Mouse (Mus musculus) megakaryocyte progenitor cell, adult 5-6 weeks (primary cell): ENCODE data around the gene Gm5725. TPM values are rescaled to one million over a fixed set of nuclear protein-coding genes. Genes with fewer than 3 reads are reported as not detected.
"Not testable (repeated sequence)": the region's sequence is repeated elsewhere in the genome, so short reads cannot be mapped to it uniquely, and the experiment has no call there.

Experiments used
- ATAC-seq: replicated peaks from 2 replicates; pipeline ENCODE4 v1.8.0; 2016; ENCODE audit warnings: mild to moderate bottlenecking, moderate TSS enrichment, inconsistent platforms; ENCODE audit not compliant: poor library complexity
- total RNA-seq, 2 experiments: library from RNA; stranded (forward) in 1 of 2; stranded (reverse) in 1 of 2; fragments of 157-497, 149-512 nt in 1 of 2; fragments of 200-1000 nt in 1 of 2; gene quantifications; 2 replicates each; pipeline versions ENCODE4 v1.2.3 to v1.2.4; 2015 to 2017

Gm5725 gene
- not detected in 2 replicates for total RNA-seq (2015)
- not detected in 2 replicates for total RNA-seq (2017)

DNA sequence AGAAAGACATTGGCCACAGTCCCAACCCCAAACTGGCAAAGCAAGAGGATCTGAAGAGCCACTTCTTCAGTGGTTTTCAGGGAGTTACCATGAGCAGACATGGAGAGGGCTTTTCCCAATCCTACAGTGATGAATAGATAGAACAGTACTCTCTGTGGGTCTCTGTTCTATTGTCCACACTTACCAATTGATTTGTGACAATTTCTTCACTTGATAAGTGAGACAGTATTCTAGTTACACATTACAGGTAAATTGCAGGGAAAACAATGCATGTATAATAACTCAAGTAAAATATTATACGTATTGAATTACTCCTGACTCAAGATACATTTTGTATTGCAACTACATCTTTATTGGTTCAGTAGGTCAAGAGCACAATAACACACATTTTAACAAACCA, at the start of gene Gm5725:
TSS of gene Gm5725 (minus strand) at position 101 of the 400 bp plus-strand sequence.
- not testable (repeated sequence) for ATAC-seq

DNA sequence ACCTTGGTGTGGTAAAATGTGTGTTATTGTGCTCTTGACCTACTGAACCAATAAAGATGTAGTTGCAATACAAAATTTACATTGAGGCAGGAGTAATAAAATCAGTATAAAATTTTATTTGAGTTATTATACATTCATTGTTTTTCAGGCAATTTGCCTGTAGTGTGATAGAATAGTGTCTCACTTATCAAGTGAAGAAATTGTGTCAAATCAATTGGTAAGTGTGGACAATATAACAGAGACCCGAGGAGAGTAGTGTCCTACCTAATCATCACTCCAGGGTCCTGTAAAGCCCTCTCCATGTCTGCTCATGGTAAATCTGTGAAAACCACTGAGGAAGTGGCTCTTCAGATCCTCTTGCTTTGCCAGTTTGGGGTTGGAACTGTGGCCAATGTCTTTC, 12.0 kb downstream of the Gm5725 start, which contains the start of gene Vmn1r135:
TSS of gene Vmn1r135 (plus strand) at position 301 of the 400 bp plus-strand sequence.
- not testable (repeated sequence) for ATAC-seq

DNA sequence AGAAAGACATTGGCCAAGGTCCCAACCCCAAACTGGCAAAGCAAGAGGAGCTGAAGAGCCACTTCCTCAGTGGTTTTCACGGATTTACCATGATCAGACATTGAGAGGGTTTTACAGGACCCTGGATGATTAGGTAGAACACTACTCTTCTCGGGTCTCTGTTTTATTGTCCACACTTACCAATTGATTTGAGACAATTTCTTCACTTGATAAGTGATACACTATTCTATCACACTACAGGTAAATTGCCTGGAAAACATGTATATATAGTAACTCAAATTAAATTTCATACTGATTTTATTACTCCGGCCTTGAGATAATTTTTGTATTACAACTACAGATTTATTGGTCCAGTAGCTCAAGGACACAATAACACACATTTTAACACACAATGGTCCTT, 47.4 kb downstream of the Gm5725 start, which contains the start of gene Gm4177:
TSS of gene Gm4177 (minus strand) at position 101 of the 400 bp plus-strand sequence.
- not testable (repeated sequence) for ATAC-seq

Other genes with a start within 250 kb of the Gm5725 start
- gene Vmn1r132, start 230.2 kb downstream of the Gm5725 start, total RNA-seq (2015), result not detected in 2 replicates
- not detected in 2 replicates for gene Vmn1r132, start 230.2 kb downstream of the Gm5725 start, total RNA-seq (2017)
- not detected in 2 replicates for gene Gm4175, start 82.8 kb downstream of the Gm5725 start, total RNA-seq (2015)
- gene Gm4175, start 82.8 kb downstream of the Gm5725 start, total RNA-seq (2017), result not detected in 2 replicates
- not detected in 2 replicates for gene Gm4177, start 47.5 kb downstream of the Gm5725 start, total RNA-seq (2015)
- gene Gm4177, start 47.5 kb downstream of the Gm5725 start, total RNA-seq (2017), result not detected in 2 replicates
- gene Vmn1r135, start 11.9 kb downstream of the Gm5725 start, total RNA-seq (2015), result not detected in 2 replicates
- gene Vmn1r135, start 11.9 kb downstream of the Gm5725 start, total RNA-seq (2017), result not detected in 2 replicates
- not detected in 2 replicates for gene Gm5891, start 77.0 kb upstream of the Gm5725 start, total RNA-seq (2015)
- not detected in 2 replicates for gene Gm5891, start 77.0 kb upstream of the Gm5725 start, total RNA-seq (2017)
- not detected in 2 replicates for gene Vmn1r137, start 150.3 kb upstream of the Gm5725 start, total RNA-seq (2015)
- gene Vmn1r137, start 150.3 kb upstream of the Gm5725 start, total RNA-seq (2017), result not detected in 2 replicates
- not detected in 2 replicates for gene Vmn1r138, start 184.6 kb upstream of the Gm5725 start, total RNA-seq (2015)
- gene Vmn1r138, start 184.6 kb upstream of the Gm5725 start, total RNA-seq (2017), result not detected in 2 replicates
- gene Gm6176, start 212.0 kb upstream of the Gm5725 start, total RNA-seq (2015), result not detected in 2 replicates
- gene Gm6176, start 212.0 kb upstream of the Gm5725 start, total RNA-seq (2017), result not detected in 2 replicates
- not detected in 2 replicates for gene Vmn1r139, start 224.8 kb upstream of the Gm5725 start, total RNA-seq (2015)
- not detected in 2 replicates for gene Vmn1r139, start 224.8 kb upstream of the Gm5725 start, total RNA-seq (2017)